Mouse (Mus musculus) forebrain, postnatal 0 days (tissue): ENCODE data around the gene Uhrf1bp1l. TPM values are rescaled to one million over a fixed set of nuclear protein-coding genes. Genes with fewer than 3 reads are reported as not detected.
A peak's percentile ranks its signal among the peaks of the same experiment; 100 is the strongest.
"Not testable (repeated sequence)": the region's sequence is repeated elsewhere in the genome, so short reads cannot be mapped to it uniquely, and the experiment has no call there.

Source experiments
- ATAC-seq: fragments of 200-750 bp; cut with Nextera tagmentation; 2 replicates; pipeline ENCODE4 v1.8.0; 2017; ENCODE audit warnings: mild to moderate bottlenecking, moderate library complexity
- DNase-seq: peaks from one replicate; pipeline ENCODE4 v3.0.0-alpha.2; 2015
- H3K27ac ChIP-seq: fragments of 300-500 bp; sonication (generic); 2 replicates; pipeline ENCODE4 v1.5.1; 2014; ENCODE audit warnings: low read depth, mild to moderate bottlenecking, antibody characterized with exemption, low read length, moderate library complexity, mixed read lengths
- H3K27me3 ChIP-seq: fragments of 300-500 bp; sonication (generic); 2 replicates; pipeline ENCODE4 v1.6.1; 2014; ENCODE audit warnings: mild to moderate bottlenecking, low read length, mixed read lengths; ENCODE audit not compliant: insufficient read depth
- H3K36me3 ChIP-seq: fragments of 300-500 bp; sonication (generic); 2 replicates; pipeline ENCODE4 v1.6.1; 2014; ENCODE audit warnings: mild to moderate bottlenecking, moderate library complexity; ENCODE audit not compliant: insufficient read depth
- H3K4me1 ChIP-seq: fragments of 300-500 bp; sonication (generic); 2 replicates; pipeline ENCODE4 v1.6.1; 2014; ENCODE audit warnings: antibody characterized with exemption; ENCODE audit not compliant: insufficient read depth
- H3K4me2 ChIP-seq: fragments of 300-500 bp; sonication (generic); 2 replicates; pipeline ENCODE4 v1.6.1; 2014; ENCODE audit warnings: low read depth, mild to moderate bottlenecking, moderate library complexity
- H3K4me3 ChIP-seq: fragments of 300-500 bp; sonication (generic); 2 replicates; pipeline ENCODE4 v1.5.1; 2014; ENCODE audit warnings: low read depth, low read length, mixed read lengths
- H3K9ac ChIP-seq: fragments of 300-500 bp; sonication (generic); 2 replicates; pipeline ENCODE4 v1.6.1; 2014; ENCODE audit warnings: mild to moderate bottlenecking
- H3K9me3 ChIP-seq: fragments of 300-500 bp; sonication (generic); 2 replicates; pipeline ENCODE4 v1.6.1; 2016; ENCODE audit warnings: low read length
- CTCF ChIP-seq: sonication (generic); IDR thresholded peaks from 2 replicates; pipeline ENCODE4 v1.5.1; 2016; ENCODE audit warnings: antibody characterized with exemption, control low read depth, low read depth
- WGBS: fragments of 180-500 bp; shearing (Covaris S2); extraction: QIAGEN DNeasy Blood & Tissue Kit; methylation state at CpG from one replicate; pipeline ENCODE4 v1.1.7; 2014; 5-methylcytosine and 5-hydroxymethylcytosine counted together
- polyA plus RNA-seq: library from polyadenylated mRNA; unstranded; fragments of >200 nt; fragmentation: Nextera tagmentation; extraction: Ambion mirVana; gene quantifications from 2 replicates; pipeline ENCODE4 v1.2.1, GENCODE M21; 2015
- total RNA-seq: library from RNA; depleted of rRNA; stranded (reverse); fragments of >200 nt; gene quantifications from 2 replicates; pipeline ENCODE4 v1.2.3, GENCODE M21; 2014; rRNA removed

Gene Uhrf1bp1l
- 33.0 and 39.4 TPM in 2 replicates for total RNA-seq
- 20.8 and 30.2 TPM in 2 replicates for polyA plus RNA-seq

DNA sequence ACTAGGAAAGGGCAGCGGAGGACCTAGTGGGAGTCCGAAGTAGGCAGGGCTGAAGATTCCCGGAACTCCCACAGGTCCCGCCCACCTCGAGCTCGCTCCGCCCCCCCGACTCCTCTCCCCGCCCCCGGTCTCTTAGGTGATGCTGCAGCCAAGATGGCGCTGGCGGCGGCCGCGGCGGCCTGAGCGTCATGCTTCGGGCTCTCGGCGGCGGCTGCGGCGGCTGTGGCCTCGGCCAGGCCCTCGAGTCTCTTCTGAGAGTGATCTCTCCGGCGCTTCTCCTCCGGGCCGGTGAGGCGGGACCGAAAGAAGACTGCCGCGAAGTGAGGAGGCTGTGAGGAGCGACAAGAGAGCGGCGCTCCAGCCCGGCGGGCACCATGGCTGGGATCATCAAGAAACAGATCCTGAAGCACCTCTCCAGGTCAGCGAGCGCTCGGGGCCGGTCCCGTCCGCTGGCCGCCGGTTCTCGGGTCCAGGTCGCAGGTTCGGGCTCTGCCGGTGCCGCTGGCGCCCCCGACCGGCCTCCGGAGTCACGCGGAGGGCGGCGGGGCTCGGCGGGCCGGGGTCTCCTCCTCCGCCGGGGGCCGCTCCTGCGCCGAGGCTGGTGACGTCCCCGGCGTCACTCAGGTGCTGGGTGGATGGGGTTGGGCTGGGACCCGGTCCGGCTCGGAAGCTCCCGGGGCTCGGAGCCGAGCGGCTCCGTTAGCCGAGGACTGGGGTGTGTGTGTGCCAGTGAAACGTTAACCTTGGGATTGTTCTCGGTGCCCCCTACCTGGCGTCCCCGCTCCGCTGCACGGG lies at the start of gene Uhrf1bp1l:
TSS of gene Uhrf1bp1l (plus strand) at position 121 of the 795 bp plus-strand sequence.
- peak within 1 kb of the TSS; percentile 96 for H3K9ac ChIP-seq
- H3K4me1 ChIP-seq, result peaks cover 6% of the 10 kb centered on the region; the same call in 1 of the 2 replicates
- DNase-seq, result peak; percentile 88
- peak; percentile 95 for ATAC-seq
- TF ChIP-seq CTCF, result peak; percentile 34
- H3K4me3 ChIP-seq, result peak within 1 kb of the TSS; percentile 94
- H3K36me3 ChIP-seq, result no peaks in the 10 kb centered on the region
- H3K9me3 ChIP-seq, result no peaks in the 10 kb centered on the region
- H3K27me3 ChIP-seq, result no peaks in the 10 kb centered on the region
- peak within 1 kb of the TSS; percentile 86 for H3K27ac ChIP-seq
- H3K4me2 ChIP-seq, result peak within 1 kb of the TSS; percentile 63
- WGBS, result 5% methylated on average over 75 of the region's 85 CpGs

DNA sequence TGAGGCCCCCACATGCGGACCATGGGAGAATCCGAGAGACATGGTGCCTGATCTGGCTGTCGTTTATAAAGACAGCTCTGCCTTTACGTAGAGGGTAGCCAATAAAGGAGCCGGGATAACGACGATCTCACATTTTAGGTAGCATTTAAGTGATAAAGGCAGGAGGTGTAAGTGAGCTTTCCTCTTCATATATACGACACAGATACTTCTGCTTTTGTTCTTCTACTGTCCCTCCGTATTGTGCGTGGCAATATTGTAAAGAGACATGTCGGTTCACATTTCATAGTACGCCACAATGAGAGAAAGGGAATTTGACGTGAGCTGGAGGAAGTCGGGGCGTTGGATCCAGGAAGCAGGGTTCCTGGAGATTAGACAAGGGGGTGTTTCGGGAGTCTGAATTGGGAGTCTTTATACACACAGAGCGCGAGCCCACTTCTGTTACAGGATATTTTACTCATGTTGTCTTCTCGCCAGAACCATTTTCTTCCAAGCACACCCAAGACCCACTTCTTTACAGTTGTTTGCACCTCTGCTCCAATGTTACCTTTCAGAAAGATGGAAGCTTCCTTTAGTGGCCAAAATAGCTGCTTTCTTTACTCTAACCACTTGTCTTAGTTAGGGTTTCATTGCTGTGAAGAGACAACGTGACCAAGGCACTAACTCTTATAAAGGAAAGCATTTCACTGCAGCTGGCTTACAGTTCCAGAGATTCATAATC lies 49.4 kb upstream of the Uhrf1bp1l start:
- H3K27ac ChIP-seq, result no peak overlapping the region
- H3K4me1 ChIP-seq, result no peaks in the 10 kb centered on the region
- no peak overlapping the region for H3K9ac ChIP-seq
- no peak overlapping the region for H3K4me3 ChIP-seq
- TF ChIP-seq CTCF, result no peak
- ATAC-seq (no peak), DNase-seq (no peak)
- no peaks in the 10 kb centered on the region for H3K9me3 ChIP-seq
- H3K27me3 ChIP-seq, result no peaks in the 10 kb centered on the region
- H3K36me3 ChIP-seq, result no peaks in the 10 kb centered on the region; the same call in 1 of the 2 replicates
- 79% methylated on average over 20 of the region's 20 CpGs for WGBS
- no peak overlapping the region for H3K4me2 ChIP-seq

DNA sequence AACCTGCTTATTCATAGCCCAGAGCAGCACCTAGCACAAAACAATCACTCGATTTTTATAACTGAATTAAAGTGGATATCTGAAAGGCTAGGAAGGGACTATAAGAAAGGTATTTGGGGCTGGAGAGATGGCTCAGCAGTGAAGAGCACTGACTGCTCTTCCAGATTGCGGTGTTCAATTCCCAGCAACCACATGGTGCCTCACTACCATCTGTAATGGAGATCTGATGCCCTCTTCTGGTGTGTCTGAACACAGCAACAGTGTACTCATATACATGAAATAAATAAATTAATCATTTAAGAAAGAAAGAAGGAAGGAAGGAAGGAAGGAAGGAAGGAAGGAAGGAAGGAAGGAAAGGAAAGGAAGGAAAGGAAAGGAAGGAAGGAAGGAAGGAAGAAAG lies 48.5 kb upstream of the Uhrf1bp1l start:
- ATAC-seq, H3K4me3 ChIP-seq, H3K36me3 ChIP-seq, H3K4me2 ChIP-seq, H3K9ac ChIP-seq, DNase-seq, H3K9me3 ChIP-seq, H3K27ac ChIP-seq, H3K4me1 ChIP-seq, H3K27me3 ChIP-seq: not testable (repeated sequence)
- 74% methylated on average over 2 of the region's 2 CpGs for WGBS

DNA sequence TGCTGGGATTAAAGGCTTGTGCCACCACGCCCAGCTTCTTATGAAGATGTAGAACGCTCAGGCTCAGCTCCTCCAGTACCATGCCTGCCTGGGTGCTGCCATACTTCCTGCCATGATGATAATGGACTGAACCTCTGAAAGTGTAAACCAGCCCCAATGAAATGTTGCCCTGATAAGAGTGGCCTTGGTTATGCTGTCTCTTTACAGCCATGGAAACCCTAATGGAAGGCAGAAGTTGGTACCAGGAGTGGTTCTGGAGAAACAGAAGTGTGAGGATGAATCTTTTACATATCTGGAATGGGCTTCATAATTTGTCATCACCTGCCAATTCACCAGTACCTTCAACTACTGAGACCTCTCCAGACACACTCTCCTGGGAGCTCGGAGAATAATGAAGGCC lies 46.8 kb upstream of the Uhrf1bp1l start:
- H3K27me3 ChIP-seq, result no peaks in the 10 kb centered on the region
- no peak overlapping the region for H3K27ac ChIP-seq
- TF ChIP-seq CTCF, result no peak
- ATAC-seq (no peak), DNase-seq (no peak)
- no peak overlapping the region for H3K9ac ChIP-seq
- no peak overlapping the region for H3K4me3 ChIP-seq
- H3K36me3 ChIP-seq, result no peaks in the 10 kb centered on the region
- WGBS, result 100% methylated on average over 3 of the region's 3 CpGs
- H3K9me3 ChIP-seq, result no peaks in the 10 kb centered on the region
- no peak overlapping the region for H3K4me2 ChIP-seq
- H3K4me1 ChIP-seq, result no peaks in the 10 kb centered on the region

DNA sequence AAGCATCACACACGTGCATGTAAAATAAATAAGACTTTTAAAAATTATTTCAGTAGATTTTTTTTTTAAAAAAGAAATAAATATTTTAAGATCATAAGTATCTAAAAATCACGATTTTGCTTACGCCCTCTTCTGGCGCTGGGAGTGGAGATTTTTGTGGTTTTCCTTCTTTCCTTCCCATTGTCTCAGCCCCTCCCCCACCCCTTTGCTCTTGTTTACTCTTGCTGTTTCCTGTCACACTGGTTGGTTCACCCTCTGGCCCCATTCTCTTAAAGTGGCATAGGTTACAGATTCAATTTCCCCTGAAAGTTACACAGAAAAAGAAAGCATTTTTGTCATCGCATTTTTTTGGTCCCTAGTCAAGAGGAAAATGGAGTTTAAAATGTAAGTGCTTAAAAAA lies 41.7 kb upstream of the Uhrf1bp1l start:
- Histone ChIP-seq H3K27ac (no peak overlapping the region), H3K4me2 (no peak overlapping the region), H3K36me3 (no peaks in the 10 kb centered on the region), H3K9me3 (no peaks in the 10 kb centered on the region), H3K9ac (no peak overlapping the region), H3K4me1 (no peaks in the 10 kb centered on the region), H3K4me3 (no peak overlapping the region), H3K27me3 (no peaks in the 10 kb centered on the region)
- no peak for DNase-seq
- TF ChIP-seq CTCF, result no peak
- no peak for ATAC-seq
- WGBS, result 60% methylated on average over 5 of the region's 5 CpGs

DNA sequence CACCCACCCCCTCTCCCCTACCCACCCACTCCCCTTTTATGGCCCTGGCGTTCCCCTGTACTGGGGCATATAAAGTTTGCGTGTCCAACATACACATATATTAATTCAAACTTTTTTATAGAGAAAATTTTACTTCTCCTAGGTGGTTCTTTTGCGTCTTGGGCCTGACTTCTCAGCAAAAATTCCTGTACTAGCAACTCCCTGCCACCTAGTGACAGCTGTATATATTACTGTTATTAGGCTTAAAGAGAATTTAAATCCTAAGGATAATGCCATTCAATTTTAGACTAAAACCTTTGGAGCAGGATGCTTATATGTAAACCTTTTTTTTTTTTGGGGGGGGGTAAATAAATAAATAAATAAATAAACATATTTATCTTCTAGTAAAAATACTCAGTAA lies 37.4 kb upstream of the Uhrf1bp1l start:
- Histone ChIP-seq H3K4me3 (no peak overlapping the region), H3K27ac (no peak overlapping the region), H3K27me3 (no peaks in the 10 kb centered on the region), H3K9ac (no peak overlapping the region), H3K9me3 (no peaks in the 10 kb centered on the region), H3K36me3 (peaks cover 9% of the 10 kb centered on the region), H3K4me2 (no peak overlapping the region), H3K4me1 (no peaks in the 10 kb centered on the region)
- WGBS, result 87% methylated on average over 3 of the region's 3 CpGs
- ATAC-seq, result no peak
- TF ChIP-seq CTCF, result no peak
- DNase-seq, result no peak

DNA sequence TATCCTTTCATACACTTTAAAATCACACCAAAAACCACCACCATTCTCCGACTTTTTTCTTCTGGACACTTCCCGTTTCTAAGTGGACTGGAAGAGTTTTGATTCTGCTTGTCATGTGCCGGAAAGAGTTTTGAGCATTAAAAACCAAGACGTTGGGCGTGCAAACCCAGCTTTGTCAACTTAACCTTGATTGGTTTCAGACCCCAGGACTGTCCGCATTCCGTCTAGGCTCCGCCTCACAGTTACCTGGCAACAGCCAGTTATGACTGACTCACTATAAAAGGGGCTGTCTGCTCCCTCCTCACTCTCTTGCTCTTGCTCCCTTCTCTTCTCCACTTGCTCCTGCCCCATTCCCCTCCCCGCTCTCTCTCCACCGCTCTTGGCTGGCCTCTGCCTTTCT lies 36.1 kb upstream of the Uhrf1bp1l start:
- Histone ChIP-seq H3K4me3 (no peak overlapping the region), H3K27ac (no peak overlapping the region), H3K9me3 (no peaks in the 10 kb centered on the region), H3K4me1 (no peaks in the 10 kb centered on the region), H3K9ac (no peak overlapping the region), H3K4me2 (no peak overlapping the region), H3K36me3 (peaks cover 16% of the 10 kb centered on the region), H3K27me3 (no peaks in the 10 kb centered on the region)
- 40% methylated on average over 10 of the region's 10 CpGs for WGBS
- DNase-seq (no peak), ATAC-seq (0 out of 2 replicates have a peak, but pooled peaks have one; percentile 47)
- TF ChIP-seq CTCF, result no peak
